Mouse (Mus musculus) liver, embryonic 16.5 days (tissue): ENCODE data around the gene Cmtm4. TPM values are rescaled to one million over a fixed set of nuclear protein-coding genes. Genes with fewer than 3 reads are reported as not detected.
A peak's percentile ranks its signal among the peaks of the same experiment; 100 is the strongest.

Experiments used
- ATAC-seq: fragments of 200-750 bp; cut with Nextera tagmentation; 2 replicates; pipeline ENCODE4 v1.8.0; 2017; ENCODE audit warnings: low read depth, mild to moderate bottlenecking, moderate number of reproducible peaks, moderate library complexity
- H3K27ac ChIP-seq: fragments of 300-500 bp; sonication (generic); 2 replicates; pipeline ENCODE4 v1.5.1; 2014; ENCODE audit warnings: mild to moderate bottlenecking, low read length
- H3K27me3 ChIP-seq: fragments of 300-500 bp; sonication (generic); 2 replicates; pipeline ENCODE4 v1.6.1; 2014; ENCODE audit warnings: low read depth, low read length, mixed read lengths; ENCODE audit not compliant: control insufficient read depth, insufficient read depth
- H3K36me3 ChIP-seq: fragments of 300-500 bp; sonication (generic); 2 replicates; pipeline ENCODE4 v1.6.1; 2014; ENCODE audit warnings: mild to moderate bottlenecking; ENCODE audit not compliant: control insufficient read depth, insufficient read depth
- H3K4me1 ChIP-seq: fragments of 300-500 bp; sonication (generic); 2 replicates; pipeline ENCODE4 v1.6.1; 2014; ENCODE audit warnings: low read depth, low read length, mixed read lengths; ENCODE audit not compliant: control insufficient read depth
- H3K4me2 ChIP-seq: fragments of 300-500 bp; sonication (generic); 2 replicates; pipeline ENCODE4 v1.6.1; 2014; ENCODE audit warnings: low read depth, low read length, mixed read lengths
- H3K4me3 ChIP-seq: fragments of 300-500 bp; sonication (generic); 2 replicates; pipeline ENCODE4 v1.5.1; 2014; ENCODE audit warnings: low read depth, mild to moderate bottlenecking, low read length
- H3K9ac ChIP-seq: fragments of 300-500 bp; sonication (generic); 2 replicates; pipeline ENCODE4 v1.6.1; 2014; ENCODE audit warnings: low read depth, low read length
- H3K9me3 ChIP-seq: fragments of 300-500 bp; sonication (generic); replicated peaks from 2 replicates; pipeline ENCODE4 v1.6.1; 2016; ENCODE audit warnings: low read length; ENCODE audit not compliant: control insufficient read depth
- WGBS: fragments of 180-500 bp; shearing (Covaris S2); extraction: QIAGEN DNeasy Blood & Tissue Kit; methylation state at CpG from one replicate; pipeline ENCODE4 v1.1.7; 2014; ENCODE audit not compliant: insufficient replicate concordance; 5-methylcytosine and 5-hydroxymethylcytosine counted together
- polyA plus RNA-seq: library from polyadenylated mRNA; unstranded; fragments of >200 nt; fragmentation: Nextera tagmentation; extraction: Ambion mirVana; gene quantifications from 2 replicates; pipeline ENCODE4 v1.2.1, GENCODE M21; 2015

The Cmtm4 gene
- polyA plus RNA-seq, 1 experiment from 2014 or later = 0.45 TPM

DNA sequence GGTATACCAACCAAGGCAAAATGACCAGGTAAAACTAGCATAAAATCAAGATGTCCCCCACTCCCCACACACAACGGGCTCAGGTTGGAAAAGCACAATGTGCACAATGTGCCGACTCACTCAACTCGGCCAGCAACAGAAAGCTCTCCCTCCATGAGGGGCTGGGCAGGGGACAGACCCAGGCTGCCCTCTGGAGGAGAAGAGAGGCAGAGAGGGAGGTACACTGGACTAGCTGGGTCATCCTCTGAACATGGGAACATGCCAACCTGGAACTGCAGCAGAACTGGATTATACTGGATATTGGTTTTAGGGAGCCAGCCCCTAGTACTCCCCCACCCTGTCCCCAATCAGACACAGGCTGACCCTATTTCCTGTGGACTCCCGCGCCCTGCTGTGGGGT is 42.4 kb downstream of the Cmtm4 start:
- Histone ChIP-seq H3K9ac (no peak overlapping the region), H3K4me2 (no peak overlapping the region), H3K36me3 (no peaks in the 10 kb centered on the region), H3K9me3 (no peaks in the 10 kb centered on the region), H3K4me3 (no peak overlapping the region), H3K27ac (no peak overlapping the region), H3K4me1 (no peaks in the 10 kb centered on the region), H3K27me3 (no peaks in the 10 kb centered on the region)
- WGBS = 48% methylated on average over 5 of the region's 5 CpGs
- ATAC-seq = no peak

DNA sequence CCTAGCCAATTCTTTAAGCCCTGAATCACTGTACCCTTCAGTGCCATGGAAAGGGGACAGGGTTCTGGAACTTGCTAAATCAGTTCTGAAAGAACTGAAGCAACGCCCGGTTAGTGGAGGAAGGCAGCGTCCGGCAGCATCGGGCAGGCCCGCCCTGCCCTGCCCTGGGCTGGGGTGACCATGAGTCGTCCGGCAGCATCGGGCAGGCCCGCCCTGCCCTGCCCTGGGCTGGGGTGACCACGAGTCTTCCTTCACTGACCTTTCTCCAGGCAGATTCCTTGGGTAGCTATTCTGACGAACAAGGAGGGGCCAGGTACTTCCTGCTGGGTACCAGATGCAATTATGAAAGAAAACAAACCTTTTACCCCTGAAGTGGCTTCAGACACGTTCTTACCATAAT is 45.6 kb downstream of the Cmtm4 start:
- Histone ChIP-seq H3K4me2 (no peak overlapping the region), H3K9ac (no peak overlapping the region), H3K4me3 (no peak overlapping the region), H3K36me3 (no peaks in the 10 kb centered on the region), H3K27ac (no peak overlapping the region), H3K27me3 (no peaks in the 10 kb centered on the region), H3K4me1 (no peaks in the 10 kb centered on the region), H3K9me3 (no peaks in the 10 kb centered on the region)
- WGBS = 66% methylated on average over 13 of the region's 13 CpGs
- no peak for ATAC-seq

DNA sequence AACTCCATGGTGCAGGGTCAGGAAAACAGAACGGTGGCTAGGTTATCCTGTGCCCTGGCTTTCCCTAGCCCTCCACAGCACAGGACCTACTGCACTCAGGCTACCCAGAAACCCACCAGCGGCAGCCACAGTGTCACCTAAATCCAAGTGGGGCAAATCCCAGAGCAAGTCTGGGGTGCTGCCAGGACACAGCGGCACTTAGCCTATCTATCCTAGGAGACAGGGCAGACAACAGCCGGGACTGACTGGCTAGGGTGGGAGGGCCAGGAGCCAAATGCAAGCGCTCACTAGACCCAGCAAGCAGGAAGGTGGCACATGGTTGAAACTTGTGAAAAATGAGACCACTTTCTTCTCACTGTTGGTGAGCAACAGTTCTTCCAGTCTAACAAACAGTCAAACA is 46.6 kb downstream of the Cmtm4 start:
- no peak for ATAC-seq
- H3K9me3 ChIP-seq = no peaks in the 10 kb centered on the region

DNA sequence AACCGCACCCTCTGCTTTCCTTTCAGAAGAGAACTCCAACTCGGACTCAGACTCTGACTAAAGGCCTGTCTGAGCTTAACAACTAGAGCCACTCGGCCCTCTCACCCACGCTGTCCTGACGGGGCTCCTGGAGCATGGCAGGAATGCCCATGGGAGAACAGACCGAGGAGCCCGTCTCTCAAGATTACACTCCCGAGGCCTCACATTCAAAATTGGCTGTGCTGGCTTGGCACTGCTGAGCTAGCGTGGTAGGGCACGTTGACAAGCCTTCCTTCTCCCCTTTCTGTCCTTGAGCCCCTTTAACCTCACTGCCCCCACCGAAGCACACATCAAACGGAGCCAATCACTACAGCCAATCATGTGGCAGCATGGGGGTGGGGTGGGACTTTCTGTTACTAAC is 48.9 kb downstream of the Cmtm4 start:
- ATAC-seq = no peak
- Histone ChIP-seq H3K9ac (no peak overlapping the region), H3K36me3 (no peaks in the 10 kb centered on the region), H3K9me3 (no peaks in the 10 kb centered on the region), H3K27me3 (0 out of 2 replicates have a peak, but pooled peaks cover under 1% of the 10 kb centered on the region), H3K4me3 (no peak overlapping the region), H3K27ac (no peak overlapping the region), H3K4me1 (no peaks in the 10 kb centered on the region), H3K4me2 (no peak overlapping the region)
- 54% methylated on average over 12 of the region's 12 CpGs for WGBS

More for the DNA sequence above, 46.6 kb downstream of the Cmtm4 start:
- Histone ChIP-seq H3K27ac (no peak overlapping the region), H3K36me3 (no peaks in the 10 kb centered on the region), H3K27me3 (no peaks in the 10 kb centered on the region), H3K4me1 (no peaks in the 10 kb centered on the region), H3K4me3 (no peak overlapping the region), H3K4me2 (no peak overlapping the region), H3K9ac (no peak overlapping the region)
- 77% methylated on average over 5 of the region's 5 CpGs for WGBS

DNA sequence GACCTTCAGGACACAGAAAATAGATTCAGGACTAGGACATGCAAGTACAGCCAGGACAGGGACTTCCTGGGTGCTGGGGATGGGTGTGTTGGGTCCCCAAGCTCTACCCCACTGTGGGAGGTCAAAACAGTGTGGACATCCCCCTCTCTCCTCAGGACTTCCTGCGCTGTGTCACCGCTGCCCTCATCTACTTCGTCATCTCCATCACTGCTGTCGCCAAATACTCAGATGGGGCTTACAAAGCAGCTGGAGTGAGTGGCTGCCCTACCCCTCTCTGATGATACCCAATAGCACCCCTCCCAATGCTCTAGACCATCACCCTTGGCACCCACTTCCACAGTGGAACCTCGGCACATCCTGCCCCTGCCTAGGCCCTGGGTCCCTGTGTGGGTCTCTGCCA is 51.0 kb downstream of the Cmtm4 start:
- Histone ChIP-seq H3K9me3 (no peaks in the 10 kb centered on the region), H3K27ac (no peak overlapping the region), H3K4me2 (no peak overlapping the region), H3K36me3 (no peaks in the 10 kb centered on the region), H3K9ac (no peak overlapping the region), H3K4me3 (no peak overlapping the region), H3K27me3 (peaks cover 11% of the 10 kb centered on the region; the same call in 1 of the 2 replicates), H3K4me1 (no peaks in the 10 kb centered on the region; the same call in 1 of the 2 replicates)
- WGBS = 77% methylated on average over 5 of the region's 5 CpGs
- ATAC-seq = no peak

DNA sequence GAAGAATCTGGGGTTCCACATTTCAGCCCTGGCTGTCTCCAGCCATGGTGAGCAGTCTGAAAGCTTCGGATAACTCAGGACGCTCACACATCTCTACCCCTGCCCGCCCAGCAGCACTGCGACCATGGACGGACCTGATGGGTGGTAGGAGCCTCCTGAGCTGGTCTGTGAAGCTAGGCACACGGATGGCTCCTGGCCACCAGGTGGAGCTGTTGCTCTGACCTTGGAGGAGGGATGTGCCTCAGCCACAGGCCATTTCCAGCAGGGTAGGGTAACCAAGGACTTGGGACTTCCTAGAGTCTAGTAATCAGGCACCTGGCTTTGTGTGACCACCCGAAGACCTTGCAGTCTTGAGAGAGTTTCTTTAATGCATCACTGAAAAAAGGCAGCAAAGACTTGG is 51.6 kb downstream of the Cmtm4 start:
- Histone ChIP-seq H3K9ac (no peak overlapping the region), H3K4me2 (no peak overlapping the region), H3K9me3 (no peaks in the 10 kb centered on the region), H3K27ac (no peak overlapping the region), H3K4me3 (no peak overlapping the region), H3K4me1 (no peaks in the 10 kb centered on the region; the same call in 1 of the 2 replicates), H3K36me3 (no peaks in the 10 kb centered on the region), H3K27me3 (peaks cover 11% of the 10 kb centered on the region; the same call in 1 of the 2 replicates)
- peak; percentile 25; the same call in 1 of the 2 replicates for ATAC-seq
- WGBS = 12% methylated on average over 7 of the region's 7 CpGs

DNA sequence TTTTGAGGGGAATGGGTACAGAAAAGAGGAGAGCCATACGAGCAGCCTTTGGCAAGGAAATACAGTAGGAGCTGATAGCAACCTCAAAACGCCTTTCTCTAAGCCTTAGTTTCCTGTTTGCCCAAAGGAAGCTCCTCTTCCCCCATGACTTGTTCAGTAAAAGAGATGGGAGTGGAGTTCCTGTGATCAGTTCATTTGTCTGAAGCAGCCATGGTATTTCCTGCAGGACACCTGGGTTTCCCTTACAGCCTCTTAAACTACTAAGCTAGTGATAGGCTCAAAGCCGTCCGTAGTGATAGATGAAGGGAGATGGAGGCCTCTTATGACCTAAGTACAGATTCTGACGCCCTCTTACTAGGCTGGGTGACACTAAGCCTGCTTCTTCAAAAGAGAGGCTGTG is 53.2 kb downstream of the Cmtm4 start:
- Histone ChIP-seq H3K36me3 (no peaks in the 10 kb centered on the region), H3K9ac (no peak overlapping the region), H3K27ac (no peak overlapping the region), H3K27me3 (peaks cover 11% of the 10 kb centered on the region; the same call in 1 of the 2 replicates), H3K9me3 (no peaks in the 10 kb centered on the region), H3K4me1 (no peaks in the 10 kb centered on the region; the same call in 1 of the 2 replicates), H3K4me2 (no peak overlapping the region), H3K4me3 (no peak overlapping the region)
- WGBS = 49% methylated on average over 5 of the region's 5 CpGs
- ATAC-seq = no peak

DNA sequence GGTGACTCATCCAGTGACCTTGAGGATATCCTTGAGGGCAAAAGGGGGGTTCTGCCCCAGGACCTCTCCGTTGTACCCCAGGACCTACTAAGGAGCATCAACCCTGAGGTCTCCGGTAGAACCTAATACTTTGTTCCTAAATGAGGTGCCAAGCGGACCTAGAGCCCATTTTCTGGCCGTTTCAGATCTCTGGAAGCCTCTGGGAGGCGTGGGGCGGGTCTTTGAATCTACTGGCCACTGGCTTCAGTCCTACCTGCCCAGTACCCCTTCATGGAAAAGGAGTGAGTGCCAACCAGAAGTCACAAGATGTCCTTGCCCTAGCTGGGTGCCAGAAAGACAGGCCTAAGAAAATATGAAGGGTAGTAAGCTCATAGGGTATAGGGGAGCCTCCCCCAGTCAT is 53.9 kb downstream of the Cmtm4 start:
- Histone ChIP-seq H3K36me3 (no peaks in the 10 kb centered on the region), H3K9me3 (no peaks in the 10 kb centered on the region), H3K4me1 (no peaks in the 10 kb centered on the region; the same call in 1 of the 2 replicates), H3K27ac (peak overlapping the region; percentile 15; the same call in 1 of the 2 replicates), H3K27me3 (peaks cover 11% of the 10 kb centered on the region; the same call in 1 of the 2 replicates), H3K9ac (no peak overlapping the region), H3K4me2 (peak overlapping the region; percentile 60; the same call in 1 of the 2 replicates), H3K4me3 (peak overlapping the region; percentile 61)
- ATAC-seq = no peak
- WGBS = 47% methylated on average over 6 of the region's 6 CpGs

DNA sequence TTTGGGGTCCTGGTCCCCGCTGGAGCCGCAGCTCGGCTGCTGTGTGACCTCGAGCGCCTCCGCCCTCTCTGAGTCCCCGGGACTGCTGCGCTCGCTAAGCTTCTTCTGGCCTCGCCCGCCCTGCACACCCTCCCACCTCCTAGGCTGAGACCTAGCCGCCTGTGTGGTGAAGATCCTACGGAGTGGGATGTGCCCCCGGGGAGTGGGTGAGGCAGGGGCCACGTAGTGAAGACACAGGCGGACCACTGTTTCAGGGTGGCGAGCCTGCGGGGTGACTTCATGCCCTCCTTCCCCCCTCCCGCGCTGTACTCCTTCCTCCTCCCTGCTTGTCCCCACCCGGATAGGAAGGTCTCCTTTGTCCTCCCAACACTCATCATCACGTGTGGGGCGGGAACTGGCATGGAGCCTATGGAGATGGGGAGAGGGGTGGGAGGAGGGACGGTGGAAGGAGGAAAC is 54.5 kb downstream of the Cmtm4 start:
- no peaks in the 10 kb centered on the region for H3K9me3 ChIP-seq
- peak overlapping the region; percentile 59 for H3K9ac ChIP-seq
- peak overlapping the region; percentile 54 for H3K27ac ChIP-seq
- WGBS = 4% methylated on average over 24 of the region's 24 CpGs
- H3K36me3 ChIP-seq = no peaks in the 10 kb centered on the region
- ATAC-seq = peak; percentile 38
- H3K27me3 ChIP-seq = peaks cover 11% of the 10 kb centered on the region; the same call in 1 of the 2 replicates
- H3K4me1 ChIP-seq = no peaks in the 10 kb centered on the region; the same call in 1 of the 2 replicates
- peak overlapping the region; percentile 61 for H3K4me3 ChIP-seq
- peak overlapping the region; percentile 60 for H3K4me2 ChIP-seq
